Mouse (Mus musculus) stomach, embryonic 15.5 days (tissue): ENCODE data around the gene Erg. TPM values are rescaled to one million over a fixed set of nuclear protein-coding genes. Genes with fewer than 3 reads are reported as not detected.

Experiments
- ATAC-seq: fragments of 200-750 bp; cut with Nextera tagmentation; 2 replicates; pipeline ENCODE4 v1.8.0; 2017; ENCODE audit warnings: low read depth, moderate number of reproducible peaks, moderate TSS enrichment; ENCODE audit not compliant: insufficient read depth, low FRiP score
- H3K27ac ChIP-seq: fragments of 300-500 bp; sonication (generic); 2 replicates; pipeline ENCODE4 v1.5.1; 2015; ENCODE audit warnings: mild to moderate bottlenecking, inconsistent platforms
- H3K27me3 ChIP-seq: fragments of 300-500 bp; sonication (generic); replicated peaks from 2 replicates; pipeline ENCODE4 v1.6.1; 2015; ENCODE audit warnings: inconsistent platforms
- H3K36me3 ChIP-seq: fragments of 300-500 bp; sonication (generic); 2 replicates; pipeline ENCODE4 v1.6.1; 2015; ENCODE audit warnings: inconsistent platforms
- H3K4me1 ChIP-seq: fragments of 300-500 bp; sonication (generic); 2 replicates; pipeline ENCODE4 v1.6.1; 2015; ENCODE audit warnings: inconsistent platforms
- H3K4me2 ChIP-seq: fragments of 300-500 bp; sonication (generic); 2 replicates; pipeline ENCODE4 v1.6.1; 2015; ENCODE audit warnings: mild to moderate bottlenecking, inconsistent platforms
- H3K4me3 ChIP-seq: fragments of 300-500 bp; sonication (generic); replicated peaks from 2 replicates; pipeline ENCODE4 v1.5.1; 2015; ENCODE audit warnings: inconsistent platforms
- H3K9ac ChIP-seq: fragments of 300-500 bp; sonication (generic); 2 replicates; pipeline ENCODE4 v1.6.1; 2015; ENCODE audit warnings: inconsistent platforms
- H3K9me3 ChIP-seq: fragments of 300-500 bp; sonication (generic); 2 replicates; pipeline ENCODE4 v1.6.1; 2016; ENCODE audit warnings: inconsistent platforms
- WGBS: fragments of 180-500 bp; shearing (Covaris S2); methylation state at CpG from one replicate; pipeline ENCODE4 v1.1.7; 2015; 5-methylcytosine and 5-hydroxymethylcytosine counted together
- polyA plus RNA-seq: library from polyadenylated mRNA; unstranded; fragments of >200 nt; fragmentation: Nextera tagmentation; extraction: Ambion mirVana; gene quantifications from 2 replicates; pipeline ENCODE4 v1.2.1, GENCODE M21; 2015

Gene Erg
- polyA plus RNA-seq, 1 experiment from 2014 or later, result 6.0 TPM

- H3K27ac ChIP-seq, result no peak overlapping the region
- 80% methylated on average over 4 of the region's 4 CpGs for WGBS
- H3K4me3 ChIP-seq, result no peak overlapping the region
- no peak for ATAC-seq
- H3K9me3 ChIP-seq, result no peaks in the 10 kb centered on the region
- H3K4me2 ChIP-seq, result no peak overlapping the region
- H3K4me1 ChIP-seq, result no peaks in the 10 kb centered on the region
- peaks cover 11% of the 10 kb centered on the region; the same call in 1 of the 2 replicates for H3K27me3 ChIP-seq
- H3K36me3 ChIP-seq, result no peaks in the 10 kb centered on the region
- H3K9ac ChIP-seq, result no peak overlapping the region
These were observed 7.1 kb downstream of the Erg start for GRCm38 (mm10) chr16:95579289-95579688.

DNA sequence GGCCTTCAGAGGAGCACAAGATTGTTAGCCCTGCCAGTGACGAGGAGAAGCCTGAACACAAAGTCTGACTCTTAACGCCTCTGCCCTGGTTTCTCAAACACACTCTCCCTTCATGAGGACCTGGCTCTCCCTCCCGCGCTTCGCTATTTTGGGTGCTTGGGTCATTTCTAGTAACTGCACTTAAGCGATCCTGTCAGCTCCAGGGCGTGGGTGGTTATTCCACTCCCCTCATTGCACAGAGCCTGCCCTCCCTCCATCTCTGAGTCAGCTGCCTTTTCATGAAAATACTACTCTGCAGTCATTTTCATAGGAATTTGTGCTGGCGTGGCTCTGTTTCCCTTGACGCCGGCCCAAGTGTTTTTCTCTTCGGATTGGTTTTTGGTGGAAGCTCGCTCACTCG lies 13.2 kb downstream of the Erg start:
- Histone ChIP-seq H3K4me1 (no peaks in the 10 kb centered on the region), H3K9ac (no peak overlapping the region), H3K4me3 (no peak overlapping the region), H3K27me3 (no peaks in the 10 kb centered on the region), H3K27ac (no peak overlapping the region), H3K9me3 (no peaks in the 10 kb centered on the region), H3K4me2 (no peak overlapping the region), H3K36me3 (no peaks in the 10 kb centered on the region)
- 77% methylated on average over 13 of the region's 13 CpGs for WGBS
- ATAC-seq, result no peak

DNA sequence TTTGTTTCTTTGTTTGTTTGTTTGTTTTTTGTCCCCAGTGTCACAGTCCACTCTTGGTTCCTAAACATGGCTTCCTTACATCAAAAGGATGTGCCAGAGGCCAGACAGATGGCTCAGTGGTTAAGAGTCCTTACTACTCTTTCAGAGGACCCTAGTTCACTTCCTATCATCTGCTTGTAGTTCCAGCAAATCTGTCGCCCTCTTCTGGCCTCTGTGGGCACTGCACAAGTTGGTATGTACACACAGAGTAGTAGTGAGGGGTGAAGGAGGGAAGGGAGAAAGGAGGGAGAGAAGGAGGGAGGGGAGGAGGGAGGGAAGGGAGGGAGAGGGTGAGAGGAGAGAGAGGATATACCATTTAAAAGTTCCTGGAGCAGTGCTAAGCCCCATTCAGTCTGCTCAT lies 15.8 kb downstream of the Erg start:
- H3K27ac ChIP-seq, result no peak overlapping the region
- no peaks in the 10 kb centered on the region for H3K4me1 ChIP-seq
- H3K4me3 ChIP-seq, result no peak overlapping the region
- no peak overlapping the region for H3K9ac ChIP-seq
- ATAC-seq, result no peak
- no peak overlapping the region for H3K4me2 ChIP-seq
- H3K9me3 ChIP-seq, result no peaks in the 10 kb centered on the region
- H3K27me3 ChIP-seq, result no peaks in the 10 kb centered on the region
- H3K36me3 ChIP-seq, result no peaks in the 10 kb centered on the region
- WGBS, result 11% methylated on average over 1 of the region's 1 CpGs

GRCm38 (mm10) chr16:95556834-95557233 lies 29.6 kb downstream of the Erg start:
- H3K4me1 ChIP-seq, result no peaks in the 10 kb centered on the region
- no peaks in the 10 kb centered on the region for H3K36me3 ChIP-seq
- H3K27ac ChIP-seq, result no peak overlapping the region
- no peak overlapping the region for H3K4me3 ChIP-seq
- no peaks in the 10 kb centered on the region for H3K27me3 ChIP-seq
- WGBS, result 61% methylated on average over 4 of the region's 4 CpGs
- no peak overlapping the region for H3K4me2 ChIP-seq
- no peak overlapping the region for H3K9ac ChIP-seq
- no peaks in the 10 kb centered on the region for H3K9me3 ChIP-seq
- ATAC-seq, result no peak

DNA sequence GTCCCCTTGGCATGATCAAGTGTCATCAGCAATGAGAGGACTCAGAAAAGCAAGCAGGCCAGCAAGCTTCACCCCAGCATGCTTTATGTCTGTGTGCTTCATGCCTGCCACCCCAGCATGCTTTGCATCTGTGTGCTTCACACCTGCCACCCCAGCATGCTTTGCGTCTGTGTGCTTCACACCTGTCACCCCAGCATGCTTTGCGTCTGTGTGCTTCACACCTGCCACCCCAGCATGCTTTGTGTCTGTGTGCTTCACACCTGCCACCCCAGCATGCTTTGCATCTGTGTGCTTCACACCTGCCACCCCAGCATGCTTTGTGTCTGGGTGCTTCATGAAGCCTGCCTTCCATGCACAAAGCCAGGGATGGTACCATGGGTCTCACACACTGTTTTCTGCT lies 33.3 kb downstream of the Erg start:
- no peak overlapping the region for H3K4me3 ChIP-seq
- H3K27ac ChIP-seq, result no peak overlapping the region
- H3K9me3 ChIP-seq, result no peaks in the 10 kb centered on the region
- WGBS, result 89% methylated on average over 2 of the region's 2 CpGs
- no peak overlapping the region for H3K9ac ChIP-seq
- no peak overlapping the region for H3K4me2 ChIP-seq
- H3K27me3 ChIP-seq, result no peaks in the 10 kb centered on the region
- no peaks in the 10 kb centered on the region for H3K4me1 ChIP-seq
- no peak for ATAC-seq
- no peaks in the 10 kb centered on the region for H3K36me3 ChIP-seq

DNA sequence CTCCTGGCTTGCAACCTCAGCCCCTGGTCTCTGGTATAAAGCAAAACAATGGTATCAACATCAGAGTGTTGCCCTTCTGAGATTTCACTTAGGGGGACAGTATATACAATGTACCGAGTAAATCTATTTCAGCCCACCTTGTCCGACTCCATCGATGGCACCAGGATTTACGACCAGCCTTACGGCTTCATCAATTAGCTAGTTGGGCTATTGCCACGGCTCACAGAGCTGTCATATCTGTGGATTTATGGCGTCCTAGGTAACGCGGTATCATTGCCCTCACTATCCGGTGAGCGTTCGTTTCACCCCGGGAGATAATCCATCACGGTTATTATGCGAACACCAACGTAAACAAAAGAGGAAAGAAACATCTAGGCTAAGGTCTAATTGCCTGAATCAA lies 33.9 kb downstream of the Erg start:
- Histone ChIP-seq H3K4me2 (no peak overlapping the region), H3K36me3 (no peaks in the 10 kb centered on the region), H3K27ac (no peak overlapping the region), H3K4me3 (no peak overlapping the region), H3K27me3 (no peaks in the 10 kb centered on the region), H3K4me1 (no peaks in the 10 kb centered on the region), H3K9me3 (no peaks in the 10 kb centered on the region), H3K9ac (no peak overlapping the region)
- 21% methylated on average over 16 of the region's 16 CpGs for WGBS
- no peak for ATAC-seq

- no peak overlapping the region for H3K4me3 ChIP-seq
- H3K27me3 ChIP-seq, result no peaks in the 10 kb centered on the region
- WGBS, result 84% methylated on average over 5 of the region's 5 CpGs
These were observed 35.9 kb downstream of the Erg start for GRCm38 (mm10) chr16:95550496-95550895.

DNA sequence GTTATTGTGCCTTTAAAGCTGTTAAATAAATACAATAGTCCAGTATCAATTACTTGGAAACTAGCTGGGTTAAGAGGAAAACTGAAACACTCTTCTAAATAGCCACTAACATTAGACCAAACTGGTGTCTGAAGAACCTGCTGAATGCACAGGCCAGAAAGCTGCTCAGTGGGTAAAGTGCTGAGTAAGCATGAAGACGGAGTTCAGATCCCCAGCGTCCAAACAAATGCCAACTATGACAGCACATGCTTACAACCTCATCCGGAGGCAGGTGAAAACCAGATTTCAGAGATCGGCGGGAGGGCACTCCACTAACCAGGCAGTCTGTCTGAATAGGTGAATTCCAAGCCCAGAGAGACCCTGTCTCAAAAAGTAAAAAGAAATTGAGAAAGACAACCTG lies 41.6 kb downstream of the Erg start:
- no peak for ATAC-seq
- 76% methylated on average over 5 of the region's 5 CpGs for WGBS

More at GRCm38 (mm10) chr16:95550496-95550895, 35.9 kb downstream of the Erg start:
- Histone ChIP-seq H3K27ac (no peak overlapping the region), H3K4me1 (no peaks in the 10 kb centered on the region), H3K36me3 (no peaks in the 10 kb centered on the region), H3K9me3 (no peaks in the 10 kb centered on the region), H3K4me2 (no peak overlapping the region), H3K9ac (no peak overlapping the region)
- no peak for ATAC-seq

GRCm38 (mm10) chr16:95543471-95543870 lies 42.9 kb downstream of the Erg start:
- no peak for ATAC-seq
- H3K4me1 ChIP-seq, result no peaks in the 10 kb centered on the region
- WGBS, result 87% methylated on average over 12 of the region's 12 CpGs
- H3K27ac ChIP-seq, result no peak overlapping the region
- H3K27me3 ChIP-seq, result no peaks in the 10 kb centered on the region
- no peak overlapping the region for H3K9ac ChIP-seq
- no peak overlapping the region for H3K4me2 ChIP-seq
- H3K4me3 ChIP-seq, result no peak overlapping the region
- H3K36me3 ChIP-seq, result no peaks in the 10 kb centered on the region
- H3K9me3 ChIP-seq, result no peaks in the 10 kb centered on the region

More for the DNA sequence above, 41.6 kb downstream of the Erg start:
- Histone ChIP-seq H3K4me3 (no peak overlapping the region), H3K9me3 (no peaks in the 10 kb centered on the region), H3K9ac (no peak overlapping the region), H3K36me3 (no peaks in the 10 kb centered on the region), H3K4me1 (no peaks in the 10 kb centered on the region), H3K4me2 (no peak overlapping the region), H3K27ac (no peak overlapping the region), H3K27me3 (no peaks in the 10 kb centered on the region)

DNA sequence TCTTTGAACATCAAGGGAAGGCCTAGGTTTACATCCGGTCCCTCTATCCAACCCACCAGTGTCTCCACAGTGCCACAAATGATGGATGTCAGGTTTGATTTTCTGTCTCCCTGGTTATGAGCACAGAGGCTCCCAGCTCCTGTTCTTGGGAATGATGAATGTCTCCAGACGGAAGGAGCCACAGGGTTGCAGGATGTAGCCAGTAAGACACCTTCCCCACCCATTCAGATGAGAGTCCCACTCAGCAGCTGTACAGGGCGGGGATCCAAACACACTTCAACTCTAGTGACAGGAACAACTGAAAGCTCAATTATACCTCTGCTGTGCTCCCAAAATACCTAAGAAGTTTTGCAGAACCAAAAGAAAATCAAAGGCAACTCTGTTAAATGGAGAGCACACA lies 51.2 kb downstream of the Erg start:
- Histone ChIP-seq H3K36me3 (no peaks in the 10 kb centered on the region), H3K9me3 (no peaks in the 10 kb centered on the region), H3K4me3 (no peak overlapping the region), H3K9ac (no peak overlapping the region), H3K27ac (no peak overlapping the region), H3K27me3 (no peaks in the 10 kb centered on the region), H3K4me1 (peaks cover 2% of the 10 kb centered on the region; the same call in 1 of the 2 replicates), H3K4me2 (no peak overlapping the region)
- ATAC-seq, result no peak
- WGBS, result 61% methylated on average over 3 of the region's 3 CpGs

DNA sequence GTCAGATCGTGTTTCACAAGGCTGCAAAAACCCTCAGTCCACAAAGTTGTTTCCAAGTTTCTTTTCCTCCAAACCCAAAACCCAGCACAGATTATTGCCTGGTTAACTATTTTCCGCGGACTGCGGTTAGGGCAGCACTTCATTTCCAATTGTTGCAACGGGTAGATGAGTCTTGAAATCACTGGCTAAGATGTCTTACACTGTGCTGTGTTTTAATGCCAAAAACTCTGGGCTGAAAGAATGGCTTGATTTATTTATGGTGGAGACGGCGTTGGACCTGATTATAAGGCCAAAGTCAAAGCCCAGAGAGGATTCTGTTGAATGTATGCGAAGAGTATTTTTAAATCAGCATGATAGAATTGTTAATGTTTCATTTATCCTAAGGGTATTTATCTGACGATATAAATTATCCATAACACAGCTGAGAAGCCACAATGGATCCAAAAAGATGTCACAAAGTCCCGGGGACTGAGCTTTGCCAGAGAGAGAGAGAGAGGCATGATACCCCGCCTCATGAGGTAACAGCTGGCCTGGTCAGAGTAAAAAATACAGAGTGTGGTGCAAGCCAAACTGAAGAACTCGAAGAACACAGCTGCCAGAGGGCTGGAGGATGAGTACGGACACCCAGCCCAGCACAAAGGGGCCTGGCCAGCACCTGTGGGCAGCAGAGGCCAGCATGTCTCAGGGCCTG lies 53.9 kb downstream of the Erg start:
- Histone ChIP-seq H3K4me2 (no peak overlapping the region), H3K36me3 (no peaks in the 10 kb centered on the region), H3K4me3 (no peak overlapping the region), H3K27me3 (no peaks in the 10 kb centered on the region), H3K9ac (no peak overlapping the region), H3K4me1 (peaks cover 2% of the 10 kb centered on the region; the same call in 1 of the 2 replicates), H3K27ac (peak overlapping the region; percentile 44; the same call in 1 of the 2 replicates), H3K9me3 (no peaks in the 10 kb centered on the region)
- 56% methylated on average over 13 of the region's 13 CpGs for WGBS
- 0 out of 2 replicates have a peak, but pooled peaks have one; percentile 27 for ATAC-seq

- 91% methylated on average over 2 of the region's 2 CpGs for WGBS
- H3K36me3 ChIP-seq, result no peaks in the 10 kb centered on the region
- H3K9ac ChIP-seq, result no peak overlapping the region
- no peak overlapping the region for H3K4me2 ChIP-seq
- no peak for ATAC-seq
- H3K4me3 ChIP-seq, result no peak overlapping the region
- no peaks in the 10 kb centered on the region for H3K4me1 ChIP-seq
- H3K27me3 ChIP-seq, result no peaks in the 10 kb centered on the region
- no peak overlapping the region for H3K27ac ChIP-seq
- no peaks in the 10 kb centered on the region for H3K9me3 ChIP-seq
These were observed 58.8 kb downstream of the Erg start for GRCm38 (mm10) chr16:95527561-95527960.

DNA sequence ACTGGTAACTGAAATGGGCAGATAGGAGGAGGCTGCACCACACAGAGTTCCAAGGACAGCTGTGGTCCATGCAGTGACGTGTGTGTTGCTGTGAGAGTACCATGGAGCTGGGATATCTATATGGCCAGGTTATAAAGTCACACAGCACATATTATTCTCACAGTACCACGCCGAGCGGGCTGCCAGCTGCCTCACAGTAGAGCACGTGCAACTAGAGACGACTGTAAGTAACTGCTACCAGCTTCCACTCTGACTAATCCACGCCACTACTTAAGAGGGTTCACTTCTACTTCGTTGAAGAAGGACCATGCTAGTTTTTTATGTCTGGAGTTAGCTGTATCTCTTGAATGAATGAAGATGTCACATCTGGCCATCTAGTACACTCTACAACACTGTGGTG lies 66.9 kb downstream of the Erg start:
- no peaks in the 10 kb centered on the region for H3K27me3 ChIP-seq
- no peaks in the 10 kb centered on the region for H3K9me3 ChIP-seq
- no peak overlapping the region for H3K4me3 ChIP-seq
- H3K9ac ChIP-seq, result no peak overlapping the region
- H3K36me3 ChIP-seq, result no peaks in the 10 kb centered on the region
- no peaks in the 10 kb centered on the region for H3K4me1 ChIP-seq
- H3K27ac ChIP-seq, result no peak overlapping the region
- WGBS, result 82% methylated on average over 8 of the region's 8 CpGs
- no peak overlapping the region for H3K4me2 ChIP-seq
- no peak for ATAC-seq
